Mouse (Mus musculus): Measurements from ENCODE around the gene Dennd4b.
"Not testable (repeated sequence)": the region's sequence is repeated elsewhere in the genome, so short reads cannot be mapped to it uniquely, and the experiment has no call there.

Dennd4b gene

GRCm38 (mm10) chr3:90265034-90265931 lies at the start of gene Dennd4b:
TSS of gene Dennd4b (plus strand) at chr3:90265185.
- DNase-seq (ENCODE audit: low read depth, low spot score), result no peak

GRCm38 (mm10) chr3:90215825-90216380 lies 49.1 kb upstream of the Dennd4b start:
- DNase-seq (ENCODE audit: low read depth, low spot score), result no peak

GRCm38 (mm10) chr3:90220088-90220487 lies 44.9 kb upstream of the Dennd4b start:
- peak; percentile 36 for DNase-seq (ENCODE audit: low read depth, low spot score)

DNA sequence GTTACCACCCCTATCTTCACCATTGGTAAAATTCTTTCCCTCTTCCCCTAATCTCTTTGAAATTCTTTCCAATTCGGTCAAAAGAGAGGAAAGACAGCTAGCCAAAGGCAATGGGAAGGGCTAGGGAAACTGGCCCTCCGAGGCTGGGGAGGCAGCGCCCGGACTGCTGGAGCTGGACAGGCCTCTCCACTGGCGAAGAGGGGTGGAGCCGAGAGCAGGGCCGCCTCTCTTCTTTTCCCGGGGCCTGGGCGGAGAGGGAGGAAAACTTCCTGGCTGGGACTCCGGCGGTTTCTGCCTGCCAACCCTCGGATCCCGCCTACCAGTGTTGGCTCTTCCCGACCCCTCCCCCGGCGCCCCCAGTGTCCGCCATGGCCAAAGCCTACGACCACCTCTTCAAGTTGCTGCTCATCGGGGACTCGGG lies 44.4 kb upstream of the Dennd4b start:
- no peak for DNase-seq (ENCODE audit: low read depth, low spot score)

DNA sequence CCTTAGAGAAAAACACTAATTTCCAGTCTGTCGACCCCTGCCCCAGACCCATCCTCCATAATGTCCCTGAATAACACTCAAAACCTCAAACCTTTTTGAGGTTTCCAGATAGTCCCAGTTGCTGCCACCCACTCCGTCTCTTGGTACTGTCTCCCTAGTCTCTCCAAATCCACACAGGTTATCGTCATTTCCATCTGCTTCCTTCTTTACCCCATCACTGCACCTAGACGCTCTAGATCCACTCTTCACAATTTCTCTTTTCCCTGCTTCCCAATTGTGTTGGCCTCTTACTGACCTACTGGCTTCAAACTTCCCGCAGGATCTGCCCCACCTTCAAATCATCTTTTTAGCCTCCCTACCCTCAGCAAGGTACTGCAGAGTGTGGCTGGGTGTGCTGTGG lies 43.9 kb upstream of the Dennd4b start:
- no peak for DNase-seq (ENCODE audit: low read depth, low spot score)

DNA sequence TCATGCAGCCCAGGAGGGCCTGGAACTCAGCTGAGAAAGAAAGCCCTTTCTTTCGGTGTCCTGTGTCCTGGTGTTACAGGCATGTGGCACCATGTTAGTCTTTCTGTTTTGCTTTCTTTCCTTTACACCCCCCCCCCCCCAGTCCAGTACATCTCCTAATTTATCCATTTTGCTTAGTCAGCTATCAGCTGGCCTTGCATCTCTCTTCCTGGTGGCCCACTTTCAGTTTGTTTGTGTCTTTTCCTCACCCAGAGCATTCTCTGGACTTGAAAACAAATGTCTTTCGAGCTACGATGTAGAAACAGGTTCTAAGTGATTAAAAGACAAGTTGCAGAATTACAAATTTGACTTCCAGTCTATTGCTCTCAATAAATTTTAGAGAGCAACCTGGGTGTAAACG lies 42.5 kb upstream of the Dennd4b start:
- no peak for DNase-seq (ENCODE audit: low read depth, low spot score)

DNA sequence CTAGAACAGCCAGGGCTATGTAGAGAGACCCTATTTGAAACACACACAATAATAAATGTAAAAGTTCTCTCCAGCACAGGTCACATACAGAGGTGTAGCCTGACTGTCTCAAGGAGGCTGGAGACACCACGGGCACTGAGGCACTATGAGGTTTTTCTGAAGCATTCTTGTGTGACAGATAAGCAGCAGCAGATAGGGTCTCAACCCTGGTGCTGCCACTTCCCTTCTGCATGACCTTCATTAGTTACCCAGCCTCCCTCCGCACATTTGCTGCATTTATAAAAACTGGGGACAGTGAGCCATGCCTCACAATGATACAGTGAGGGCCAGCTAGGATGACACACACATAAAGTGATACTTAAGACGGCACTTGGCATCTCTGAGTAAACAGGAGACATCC lies 42.0 kb upstream of the Dennd4b start:
- DNase-seq (ENCODE audit: low read depth, low spot score), result no peak

GRCm38 (mm10) chr3:90224331-90224730 lies 40.7 kb upstream of the Dennd4b start:
- no peak for DNase-seq (ENCODE audit: low read depth, low spot score)

GRCm38 (mm10) chr3:90231075-90231474 lies 33.9 kb upstream of the Dennd4b start:
- DNase-seq (ENCODE audit: low read depth, low spot score), result no peak

DNA sequence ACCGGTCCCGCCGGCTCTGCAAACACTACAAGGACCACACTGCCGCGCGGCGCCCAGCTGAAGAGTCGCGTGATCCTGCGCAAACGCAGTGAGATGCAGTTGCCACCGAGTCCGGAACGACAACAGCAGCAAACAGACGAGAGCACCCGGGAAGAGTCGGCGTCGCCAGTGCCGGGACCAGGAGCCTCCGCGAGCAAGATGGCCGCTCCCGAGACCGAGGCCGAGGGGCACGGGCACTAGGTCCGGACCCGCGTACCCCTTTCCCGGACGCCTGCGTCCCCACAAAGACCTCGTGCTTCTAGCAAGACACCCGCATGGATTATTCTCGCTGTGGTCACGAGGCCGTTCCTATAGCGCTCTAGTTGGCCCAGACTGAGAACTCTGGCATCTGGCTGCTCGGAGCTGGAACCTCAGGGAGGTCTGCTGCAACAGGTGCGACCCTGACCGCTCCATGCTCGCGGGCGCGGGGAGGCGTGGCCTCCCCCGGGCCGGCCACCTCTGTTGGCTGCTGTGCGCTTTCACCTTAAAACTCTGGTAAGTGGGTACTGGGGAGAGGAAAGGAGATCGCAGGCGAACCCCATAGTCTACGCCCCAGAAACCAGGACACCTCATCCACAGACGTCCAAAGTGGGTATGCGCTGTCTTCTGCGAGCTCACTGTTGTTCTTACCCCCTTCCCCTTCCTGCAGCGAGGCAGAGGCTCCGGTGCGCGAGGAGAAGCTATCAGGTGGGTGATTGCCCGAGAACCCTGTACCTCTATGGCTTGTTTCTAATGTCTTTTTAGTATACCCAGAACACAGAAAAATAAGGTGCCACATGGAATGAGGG lies 33.3 kb upstream of the Dennd4b start, which contains the start of gene Jtb:
TSS of gene Jtb (plus strand) at position 91 of the 827 bp plus-strand sequence.
- DNase-seq (ENCODE audit: low read depth, low spot score), result peak; percentile 89

DNA sequence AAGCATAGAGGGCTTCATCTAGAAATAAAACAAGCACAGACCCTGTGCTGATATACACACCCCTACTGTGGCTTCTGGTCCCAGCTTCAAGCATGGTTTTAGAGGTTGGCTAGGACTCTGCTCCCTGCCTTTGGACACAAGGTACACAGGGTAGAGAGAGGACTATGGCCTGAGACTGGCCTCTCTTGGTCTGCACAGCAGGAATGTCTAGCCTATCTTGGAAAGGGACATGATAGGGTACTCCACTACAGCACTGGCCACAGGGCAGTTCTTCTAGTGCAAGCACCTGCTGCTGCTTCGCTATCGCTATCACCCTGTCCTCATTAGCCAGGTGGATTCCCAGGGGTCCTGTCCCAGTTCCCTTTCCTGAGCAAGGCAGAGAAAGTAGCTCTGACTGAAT lies 23.7 kb upstream of the Dennd4b start:
- no peak for DNase-seq (ENCODE audit: low read depth, low spot score)

DNA sequence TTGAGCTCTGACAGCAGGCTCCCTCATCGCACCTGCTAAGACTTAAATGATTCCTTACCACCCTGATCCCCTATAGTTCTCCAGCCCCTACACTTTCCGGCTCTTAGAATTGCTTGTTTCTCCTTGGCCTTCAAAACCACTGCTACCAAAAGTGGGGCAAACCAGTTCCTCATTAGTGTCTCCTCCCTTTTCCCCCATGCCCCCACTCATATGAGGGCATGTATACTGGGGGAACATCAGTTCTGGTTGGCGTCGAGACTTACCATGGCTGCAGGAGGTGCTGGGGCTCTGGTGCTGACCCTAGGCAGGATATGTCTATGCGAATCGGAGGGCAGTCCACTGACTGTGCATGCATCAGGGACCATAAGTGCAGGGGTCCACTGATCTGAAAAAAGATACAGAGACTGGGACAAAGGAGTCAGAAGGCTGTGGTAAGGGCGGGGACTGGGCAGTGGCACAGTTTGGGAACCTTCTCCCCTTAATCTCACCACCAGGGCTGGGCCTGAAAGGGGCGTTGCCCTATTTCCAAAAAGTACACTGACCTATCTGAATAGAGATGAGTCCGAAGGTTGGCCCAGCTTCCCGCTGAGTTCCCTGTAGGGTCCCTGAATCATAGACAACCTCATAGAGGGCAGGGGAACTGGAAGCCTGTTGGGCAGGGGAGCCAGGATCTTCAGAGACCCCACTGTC lies 23.2 kb upstream of the Dennd4b start:
- no peak for DNase-seq (ENCODE audit: low read depth, low spot score)

DNA sequence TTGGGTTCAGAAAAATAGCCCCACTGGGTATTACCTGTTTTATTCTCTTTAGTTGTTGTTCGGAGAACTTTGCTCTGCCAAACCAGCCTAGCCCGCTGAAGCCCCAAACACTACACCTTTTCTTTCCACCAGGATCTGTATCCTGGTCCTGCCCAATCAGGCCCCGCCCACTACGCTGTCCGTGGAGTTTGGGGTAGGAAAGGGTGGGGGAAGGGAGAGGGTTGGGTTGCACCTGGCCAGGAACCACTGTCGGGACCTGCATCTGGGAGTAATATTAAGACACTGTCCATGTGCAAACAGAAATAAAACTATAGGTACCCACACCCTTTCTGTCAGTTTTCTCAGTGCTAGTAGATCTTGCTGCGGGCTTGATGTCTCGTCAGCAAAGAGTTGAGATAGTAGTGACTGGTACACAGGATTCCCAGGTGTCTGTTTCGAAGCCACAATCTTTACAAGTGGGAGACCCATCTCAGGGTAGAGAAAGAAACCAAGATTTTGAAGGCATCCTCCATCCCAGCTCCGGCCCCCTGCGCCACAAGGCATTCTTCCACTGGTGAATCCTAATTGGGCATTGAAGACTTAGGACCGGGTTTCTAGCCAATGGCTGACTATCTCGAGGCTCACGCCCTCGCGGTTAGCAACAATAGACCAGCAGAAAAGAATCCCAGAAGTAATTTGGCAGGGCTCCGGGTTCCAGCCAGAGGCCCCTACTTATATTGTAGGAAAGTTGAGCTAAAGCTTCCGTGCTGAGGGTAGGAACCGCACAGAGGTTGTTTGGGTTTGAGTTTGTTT lies 21.8 kb upstream of the Dennd4b start, which contains the start of gene Creb3l4:
TSS of gene Creb3l4 (minus strand) at position 529 of the 792 bp plus-strand sequence.
- DNase-seq (ENCODE audit: low read depth, low spot score), result no peak

DNA sequence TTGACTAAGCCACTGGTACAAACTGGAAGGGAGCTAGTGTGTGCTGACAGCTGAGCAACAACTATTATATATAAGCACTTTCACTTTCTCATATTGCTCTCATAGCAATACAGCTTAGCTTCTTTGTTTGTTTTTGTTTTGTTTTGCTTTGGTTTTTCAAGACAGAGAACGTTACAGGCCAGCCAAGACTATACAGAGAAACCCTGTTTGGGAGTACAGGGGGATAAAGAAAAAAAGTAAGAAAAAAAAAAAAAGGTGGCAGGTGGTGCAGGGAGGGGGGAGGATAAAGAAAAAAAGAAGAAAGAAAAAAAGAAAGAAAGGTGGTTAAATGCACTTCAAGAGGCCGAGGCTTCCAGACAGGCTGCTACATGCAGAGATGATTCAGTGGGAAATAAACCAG lies 19.6 kb upstream of the Dennd4b start:
- no peak for DNase-seq (ENCODE audit: low read depth, low spot score)

DNA sequence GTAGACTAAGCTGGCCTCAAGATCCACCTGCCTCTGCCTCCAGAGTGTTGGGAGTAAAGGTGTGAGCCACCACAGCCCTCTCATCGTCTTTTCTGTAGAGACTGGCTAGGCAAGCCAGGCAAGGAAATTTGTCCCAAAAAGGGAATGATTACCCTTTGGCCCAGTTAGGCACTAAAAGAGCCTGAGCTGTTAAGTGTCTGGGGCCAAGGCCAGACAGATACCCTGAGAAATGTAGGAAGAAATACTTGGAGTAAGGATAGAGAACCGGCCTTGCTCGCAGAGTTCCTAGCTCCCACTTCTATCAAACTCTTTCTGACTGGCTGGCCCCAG lies 17.4 kb upstream of the Dennd4b start:
- no peak for DNase-seq (ENCODE audit: low read depth, low spot score)

GRCm38 (mm10) chr3:90247960-90248745 lies 16.8 kb upstream of the Dennd4b start, which contains the start of gene Slc39a1:
TSS of gene Slc39a1 (plus strand) at chr3:90248172.
- DNase-seq (ENCODE audit: low read depth, low spot score), result peak; percentile 90

- DNase-seq (ENCODE audit: low read depth, low spot score), result no peak
Measured at GRCm38 (mm10) chr3:90248746-90249100, 16.3 kb upstream of the Dennd4b start.

- no peak for DNase-seq (ENCODE audit: low read depth, low spot score)
Measured at GRCm38 (mm10) chr3:90250791-90251190, 14.2 kb upstream of the Dennd4b start.

GRCm38 (mm10) chr3:90251731-90252226 lies 13.2 kb upstream of the Dennd4b start:
- DNase-seq (ENCODE audit: low read depth, low spot score), result not testable (repeated sequence)

DNA sequence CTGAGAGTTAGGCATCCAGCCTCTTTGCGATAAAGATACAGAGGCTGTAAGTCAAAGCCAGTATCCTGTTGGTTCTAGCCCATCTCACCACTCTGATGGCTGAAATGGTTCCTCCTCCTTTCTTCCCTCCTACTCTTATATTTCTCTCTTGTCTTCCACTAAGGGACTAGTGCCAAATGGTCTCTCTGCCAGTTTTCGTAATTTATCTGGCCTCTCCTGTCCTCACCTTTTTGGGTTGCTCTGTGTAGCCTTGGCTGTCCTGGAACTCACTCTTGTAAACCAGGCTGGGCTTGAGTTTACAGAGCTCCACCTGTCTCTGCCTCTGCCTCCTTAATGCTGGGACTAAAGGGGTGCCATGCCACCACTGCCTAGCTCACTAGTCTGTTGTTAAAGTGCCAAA lies 12.3 kb upstream of the Dennd4b start:
- not testable (repeated sequence) for DNase-seq (ENCODE audit: low read depth, low spot score)

Measured in brain, embryonic 18.5 days (tissue).